Mouse (Mus musculus) thymus, adult 18-20 months (tissue): ENCODE data around the gene Glis1.

ENCODE experiments used
- DNase-seq, 2 experiments: peaks; one replicate each; pipeline ENCODE4 v3.0.0; 2022; ENCODE audit warnings: mixed read lengths in 2 of 2

Glis1 gene

GRCm38 (mm10) chr4:107453141-107453984, 19.0 kb downstream of the Glis1 start:
- peak; percentile 68 to 77 for DNase-seq

- no peak for DNase-seq
These were observed 23.2 kb downstream of the Glis1 start for GRCm38 (mm10) chr4:107457602-107458001.

GRCm38 (mm10) chr4:107458907-107459306, 24.5 kb downstream of the Glis1 start:
- no peak for DNase-seq

GRCm38 (mm10) chr4:107459461-107459860, 25.1 kb downstream of the Glis1 start:
- no peak for DNase-seq

- DNase-seq, result no peak
These were observed 26.1 kb downstream of the Glis1 start for GRCm38 (mm10) chr4:107460468-107460867.

GRCm38 (mm10) chr4:107467831-107468230, 33.4 kb downstream of the Glis1 start:
- DNase-seq, result no peak

GRCm38 (mm10) chr4:107468264-107468663, 33.9 kb downstream of the Glis1 start:
- DNase-seq, result no peak

GRCm38 (mm10) chr4:107468768-107469167, 34.4 kb downstream of the Glis1 start:
- no peak for DNase-seq

- no peak for DNase-seq
These were observed 41.9 kb downstream of the Glis1 start for GRCm38 (mm10) chr4:107476266-107476665.

GRCm38 (mm10) chr4:107479015-107479414, 44.6 kb downstream of the Glis1 start:
- DNase-seq, result no peak

- DNase-seq, result no peak
These were observed 48.1 kb downstream of the Glis1 start for GRCm38 (mm10) chr4:107482541-107482940.

- no peak for DNase-seq
These were observed 49.3 kb downstream of the Glis1 start for GRCm38 (mm10) chr4:107483556-107484220.

GRCm38 (mm10) chr4:107484221-107484575, 49.8 kb downstream of the Glis1 start:
- no peak for DNase-seq

GRCm38 (mm10) chr4:107485903-107486302, 51.5 kb downstream of the Glis1 start:
- DNase-seq, result no peak

GRCm38 (mm10) chr4:107489121-107489840, 54.9 kb downstream of the Glis1 start:
- DNase-seq, result no peak

- DNase-seq, result no peak
These were observed 58.6 kb downstream of the Glis1 start for GRCm38 (mm10) chr4:107492991-107493390.

- no peak for DNase-seq
These were observed 61.5 kb downstream of the Glis1 start for GRCm38 (mm10) chr4:107495751-107496430.

- DNase-seq, result no peak
These were observed 63.1 kb downstream of the Glis1 start for GRCm38 (mm10) chr4:107497430-107497935.

- no peak for DNase-seq
These were observed 68.2 kb downstream of the Glis1 start for GRCm38 (mm10) chr4:107502601-107503051.

GRCm38 (mm10) chr4:107514981-107515380, 80.6 kb downstream of the Glis1 start:
- no peak for DNase-seq

GRCm38 (mm10) chr4:107515626-107516025, 81.2 kb downstream of the Glis1 start:
- no peak for DNase-seq

GRCm38 (mm10) chr4:107518766-107519165, 84.4 kb downstream of the Glis1 start:
- no peak for DNase-seq

- DNase-seq, result no peak
These were observed 85.7 kb downstream of the Glis1 start for GRCm38 (mm10) chr4:107520071-107520470.
